Mouse (Mus musculus) ES-E14 (cell line): ENCODE results near the gene Eif3l.

Experiments
- CHD2 ChIP-seq: IDR thresholded peaks from 2 replicates; pipeline ENCODE4 v1.6.1; 2014; ENCODE audit warnings: mild to moderate bottlenecking, low read depth, low read length, inconsistent platforms
- HCFC1 ChIP-seq: IDR thresholded peaks from 2 replicates; pipeline ENCODE4 v1.6.1; 2012; ENCODE audit warnings: low read length, inconsistent platforms, borderline replicate concordance; ENCODE audit not compliant: insufficient read depth
- MAFK ChIP-seq: IDR thresholded peaks from 2 replicates; pipeline ENCODE4 v1.6.1; 2014; ENCODE audit warnings: mild to moderate bottlenecking, low read depth, low read length, inconsistent platforms; ENCODE audit not compliant: insufficient read depth
- ZC3H11A ChIP-seq: IDR thresholded peaks from 2 replicates; pipeline ENCODE4 v1.6.1; 2012; ENCODE audit warnings: low read depth, mild to moderate bottlenecking, inconsistent platforms, low read length, borderline replicate concordance

DNA sequence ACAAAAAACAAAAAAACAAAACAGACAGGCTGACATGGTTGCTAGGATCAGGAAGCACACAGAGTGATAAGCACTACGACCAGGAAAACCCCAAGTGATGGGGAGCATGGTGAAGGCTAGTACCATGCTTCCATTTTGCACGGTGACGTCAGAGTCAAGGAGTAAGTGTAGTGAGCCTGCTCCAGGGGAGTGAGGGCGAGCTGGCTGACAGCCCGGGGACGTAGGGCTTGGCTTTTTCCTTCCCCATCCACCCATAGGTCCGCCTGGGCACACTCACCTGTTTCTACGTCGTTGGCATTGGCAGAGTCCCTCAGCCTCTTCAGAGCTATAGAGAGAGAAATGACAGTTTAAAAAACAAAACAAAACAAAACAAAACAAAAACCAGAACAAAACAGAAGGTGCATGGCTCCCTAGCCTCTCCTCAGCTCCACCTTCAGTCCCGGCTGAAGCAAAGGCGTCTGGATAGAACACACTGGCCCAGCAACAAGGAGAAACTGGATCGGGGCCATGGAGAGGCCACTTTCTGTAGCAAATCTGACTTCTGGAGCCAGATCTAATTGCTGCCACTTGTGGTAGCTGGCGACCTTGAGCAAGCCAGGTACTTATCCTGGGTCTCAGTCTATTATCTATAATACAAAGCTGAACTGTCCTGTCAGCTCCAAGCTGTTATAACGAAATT is 14.0 kb upstream of the Eif3l start:
- TF ChIP-seq MAFK, result no peak
- TF ChIP-seq ZC3H11A, result no peak
- TF ChIP-seq HCFC1, result no peak
- no peak for TF ChIP-seq CHD2
